Mouse (Mus musculus): ENCODE results near the gene Mobp. TPM values are rescaled to one million over a fixed set of nuclear protein-coding genes. Genes with fewer than 3 reads are reported as not detected.
"Not testable (repeated sequence)": the region's sequence is repeated elsewhere in the genome, so short reads cannot be mapped to it uniquely, and the experiment has no call there.

Mobp gene
- polyA plus RNA-seq (2012; rRNA removed): not detected in 2 replicates
- polyA plus RNA-seq (2014; fragmentation: Nextera tagmentation; extraction: Ambion mirVana): not detected in 2 replicates

DNA sequence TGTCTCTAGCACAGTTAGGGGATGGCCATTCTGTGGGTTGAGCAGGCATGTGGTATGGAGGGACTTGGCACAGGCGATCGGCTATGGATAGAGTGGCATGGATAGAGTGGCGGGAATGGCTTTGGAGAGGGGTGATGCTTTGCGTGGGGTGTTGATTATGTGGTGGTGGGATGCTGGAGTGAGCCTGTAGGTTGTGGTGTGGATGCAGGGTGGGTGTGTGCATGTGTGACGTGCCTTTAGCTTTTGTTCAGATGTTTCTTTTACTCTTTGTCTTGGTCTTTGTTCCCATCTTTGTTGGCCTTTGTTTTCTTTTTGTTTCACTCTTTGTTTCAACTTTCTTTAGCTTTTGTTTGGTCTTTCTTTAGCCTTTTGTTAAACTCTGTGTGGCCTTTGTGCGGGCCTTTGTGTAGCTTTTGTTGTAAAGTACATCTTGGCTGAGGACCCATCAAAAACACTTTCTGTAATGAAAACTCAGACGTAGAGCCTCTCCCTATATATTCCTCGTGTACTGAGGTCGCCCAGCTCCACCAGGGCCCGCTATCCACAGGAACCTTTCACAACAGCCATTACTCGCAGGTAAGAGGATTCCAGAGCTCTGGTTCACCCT, at the start of gene Mobp:
Gene Mobp, plus strand, starts transcription at position 486 of the 607 bp plus-strand sequence.
- TF ChIP-seq POLR2A (IDR thresholded peaks at IDR 0.05; ENCODE audit: borderline replicate concordance, extremely low read depth, insufficient read depth, insufficient read length): no peak
- 81% methylated on average over 11 of the region's 11 CpGs for WGBS

DNA sequence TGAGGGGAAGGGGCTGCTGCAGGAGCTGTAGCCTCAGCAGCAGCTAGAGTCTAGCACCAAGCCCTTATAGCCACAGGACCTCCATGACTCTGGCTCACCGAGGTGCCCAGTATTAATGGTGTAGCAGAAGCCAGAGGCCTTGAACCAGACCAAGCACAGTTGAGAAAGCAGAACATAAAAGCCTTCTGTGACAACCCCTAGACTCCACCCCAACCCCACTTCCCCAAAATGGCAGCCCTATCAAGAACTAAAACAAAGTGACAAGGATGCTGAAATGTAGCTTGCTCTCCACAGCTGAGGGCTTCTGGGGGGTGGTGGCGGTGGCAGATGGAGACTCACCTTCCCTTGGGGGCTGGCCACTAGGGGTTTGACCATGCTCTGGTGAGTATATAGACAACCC, 48.3 kb upstream of the Mobp start:
- no peak for TF ChIP-seq POLR2A (IDR thresholded peaks at IDR 0.05; ENCODE audit: borderline replicate concordance, extremely low read depth, insufficient read depth, insufficient read length)
- H3K9ac ChIP-seq (ENCODE audit: low read depth, low read length, severe bottlenecking): no peak overlapping the region
- DNase-seq (ENCODE audit: low spot score) (no peak), ATAC-seq (ENCODE audit: low FRiP score, low read depth) (no peak)
- no peaks in the 10 kb centered on the region for H3K9me3 ChIP-seq (ENCODE audit: control insufficient read depth, low read length)
- H3K4me3 ChIP-seq (replicated peaks; ENCODE audit: low read length): no peak overlapping the region
- H3K36me3 ChIP-seq (ENCODE audit: control insufficient read depth, insufficient read depth, low read length): no peaks in the 10 kb centered on the region
- no peak overlapping the region for H3K27ac ChIP-seq (replicated peaks; ENCODE audit: low read depth, low read length)
- H3K27me3 ChIP-seq (ENCODE audit: control insufficient read depth, insufficient read depth, low read length): no peaks in the 10 kb centered on the region
- H3K4me1 ChIP-seq (ENCODE audit: control insufficient read depth, insufficient read depth, low read length): no peaks in the 10 kb centered on the region
- no peak overlapping the region for H3K4me2 ChIP-seq (replicated peaks; ENCODE audit: low read depth, low read length, severe bottlenecking)
- WGBS: 85% methylated on average over 2 of the region's 2 CpGs

More for the DNA sequence above, at the start of gene Mobp:
- Histone ChIP-seq H3K27me3 (ENCODE audit: control insufficient read depth, insufficient read depth, low read length) (no peaks in the 10 kb centered on the region), H3K9ac (ENCODE audit: low read depth, low read length, severe bottlenecking) (no peak within 1 kb of the TSS), H3K9me3 (ENCODE audit: control insufficient read depth, low read length) (no peaks in the 10 kb centered on the region), H3K4me2 (replicated peaks; ENCODE audit: low read depth, low read length, severe bottlenecking) (no peak within 1 kb of the TSS), H3K4me1 (ENCODE audit: control insufficient read depth, insufficient read depth, low read length) (no peaks in the 10 kb centered on the region), H3K36me3 (ENCODE audit: control insufficient read depth, insufficient read depth, low read length) (no peaks in the 10 kb centered on the region), H3K27ac (replicated peaks; ENCODE audit: low read depth, low read length) (no peak within 1 kb of the TSS), H3K4me3 (replicated peaks; ENCODE audit: low read length) (no peak within 1 kb of the TSS)
- no peak for DNase-seq (ENCODE audit: low spot score)
- no peak for ATAC-seq (ENCODE audit: low FRiP score, low read depth)

DNA sequence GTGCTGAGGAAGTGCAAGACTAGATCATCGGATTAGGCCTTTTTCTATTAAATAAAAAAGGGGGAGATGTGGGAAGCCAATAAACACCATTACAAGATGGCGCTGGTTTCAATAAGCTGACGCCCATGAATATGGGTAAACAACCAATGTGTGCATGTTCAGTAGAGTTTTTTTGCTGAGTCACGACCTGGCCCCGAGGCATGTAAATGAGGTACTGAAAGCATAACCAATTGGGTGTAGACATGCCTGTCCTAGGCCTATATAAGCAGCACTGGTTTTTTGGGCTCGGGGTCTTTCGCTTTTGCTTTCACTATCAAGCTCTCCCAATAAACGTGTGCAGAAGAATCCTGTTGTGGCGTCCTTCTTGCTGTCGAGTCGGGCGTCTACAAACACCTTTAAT, 40.6 kb upstream of the Mobp start:
- not testable (repeated sequence) for ATAC-seq (ENCODE audit: low FRiP score, low read depth); H3K27ac ChIP-seq (replicated peaks; ENCODE audit: low read depth, low read length)

DNA sequence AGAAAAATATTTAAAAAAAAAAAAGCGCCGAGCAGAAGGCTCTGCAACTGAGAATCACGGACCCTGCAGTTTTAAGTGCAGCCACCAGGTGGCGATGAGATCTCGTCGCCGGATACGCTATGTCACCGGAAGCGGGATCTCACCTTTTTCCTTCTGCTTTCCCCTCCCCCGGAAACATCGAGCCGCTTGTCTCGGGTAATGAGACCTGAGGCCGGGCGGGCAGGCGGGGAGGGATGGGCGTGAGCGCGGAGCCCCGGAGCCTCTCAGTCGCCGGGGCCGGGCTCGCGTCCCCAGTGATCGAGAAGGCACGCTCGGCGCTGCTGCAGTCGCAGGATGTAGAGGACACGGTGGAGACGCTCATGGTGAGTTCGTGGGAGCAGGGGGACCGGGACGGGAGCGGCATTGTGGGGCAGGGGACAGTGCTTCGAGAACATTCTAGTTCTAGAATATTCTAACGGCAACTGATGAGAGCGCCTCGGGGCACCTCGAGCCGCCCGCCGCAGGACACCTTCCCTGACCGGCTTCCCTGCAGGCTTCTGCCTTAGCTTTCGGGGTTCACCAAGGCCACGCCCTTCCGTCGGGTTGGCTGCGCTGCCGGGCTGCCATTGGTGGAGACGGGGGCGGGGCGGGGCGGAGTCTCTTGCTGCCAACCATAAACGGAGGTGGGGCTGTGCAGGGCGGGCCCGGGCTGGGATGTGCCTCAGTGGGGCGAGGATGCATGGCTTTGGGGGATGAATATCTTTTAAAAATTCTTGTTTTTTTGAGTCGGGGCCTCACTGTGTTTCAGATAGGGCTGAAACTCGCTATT, 39.1 kb upstream of the Mobp start, which contains the start of gene Slc25a38:
Gene Slc25a38, plus strand, starts transcription at position 164 of the 808 bp plus-strand sequence.
- Histone ChIP-seq H3K36me3 (ENCODE audit: control insufficient read depth, insufficient read depth, low read length) (no peaks in the 10 kb centered on the region), H3K27ac (replicated peaks; ENCODE audit: low read depth, low read length) (peak within 1 kb of the TSS; percentile 93), H3K4me3 (replicated peaks; ENCODE audit: low read length) (peak within 1 kb of the TSS; percentile 93), H3K9me3 (ENCODE audit: control insufficient read depth, low read length) (no peaks in the 10 kb centered on the region), H3K27me3 (ENCODE audit: control insufficient read depth, insufficient read depth, low read length) (no peaks in the 10 kb centered on the region), H3K4me1 (ENCODE audit: control insufficient read depth, insufficient read depth, low read length) (peaks cover 6% of the 10 kb centered on the region), H3K4me2 (replicated peaks; ENCODE audit: low read depth, low read length, severe bottlenecking) (peak within 1 kb of the TSS; percentile 67), H3K9ac (ENCODE audit: low read depth, low read length, severe bottlenecking) (peak within 1 kb of the TSS; percentile 81)
- under 1% methylated on average over 62 of the region's 62 CpGs for WGBS
- peak; percentile 98 for ATAC-seq (ENCODE audit: low FRiP score, low read depth)
- peak; percentile 96 for DNase-seq (ENCODE audit: low spot score)
- TF ChIP-seq POLR2A (IDR thresholded peaks at IDR 0.05; ENCODE audit: borderline replicate concordance, extremely low read depth, insufficient read depth, insufficient read length): peak; percentile 78; the same call in 1 of the 2 replicates

More for the DNA sequence above, 40.6 kb upstream of the Mobp start:
- not testable (repeated sequence) for H3K9me3 ChIP-seq (ENCODE audit: control insufficient read depth, low read length); H3K27me3 ChIP-seq (ENCODE audit: control insufficient read depth, insufficient read depth, low read length); H3K4me1 ChIP-seq (ENCODE audit: control insufficient read depth, insufficient read depth, low read length); H3K36me3 ChIP-seq (ENCODE audit: control insufficient read depth, insufficient read depth, low read length); DNase-seq (ENCODE audit: low spot score); H3K9ac ChIP-seq (ENCODE audit: low read depth, low read length, severe bottlenecking); H3K4me3 ChIP-seq (replicated peaks; ENCODE audit: low read length); H3K4me2 ChIP-seq (replicated peaks; ENCODE audit: low read depth, low read length, severe bottlenecking)
- 94% methylated on average over 12 of the region's 12 CpGs for WGBS

DNA sequence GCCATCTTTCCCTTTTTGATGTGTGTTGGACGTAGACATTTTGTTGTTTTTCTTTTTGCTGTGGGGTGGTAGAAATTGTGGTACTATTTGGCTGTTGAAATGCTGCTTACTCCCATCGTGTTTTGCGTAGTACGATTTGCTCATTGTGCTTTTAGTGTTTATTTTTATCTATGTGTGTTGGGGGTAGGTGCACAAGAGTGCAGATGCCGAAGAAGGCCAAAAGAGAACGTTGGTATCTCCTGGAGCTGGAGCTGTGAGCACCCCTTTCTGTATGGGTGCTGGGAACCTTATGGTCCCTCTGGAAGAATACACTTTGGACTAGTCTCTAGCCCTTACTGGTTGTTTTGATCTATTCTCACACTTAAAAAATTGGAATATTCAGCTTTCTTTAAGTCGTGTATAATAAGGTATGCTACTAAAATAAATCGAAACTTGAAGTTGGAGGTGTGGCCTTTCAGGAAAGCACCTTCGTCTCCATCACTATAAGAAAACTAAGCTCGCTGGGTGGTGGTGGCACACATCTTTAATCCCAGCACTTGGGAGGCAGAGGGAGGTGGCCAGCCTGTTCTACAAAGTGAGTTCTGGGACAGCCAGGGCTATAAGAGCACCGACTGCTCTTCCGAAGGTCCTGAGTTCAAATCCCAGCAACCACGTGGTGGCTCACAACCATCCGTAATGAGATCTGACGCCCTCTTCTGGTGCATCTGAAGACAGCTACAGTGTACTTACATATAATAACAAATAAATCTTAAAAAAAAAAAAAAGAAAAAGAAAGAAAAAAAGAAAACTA, 38.2 kb upstream of the Mobp start:
- Histone ChIP-seq H3K4me1 (ENCODE audit: control insufficient read depth, insufficient read depth, low read length) (peaks cover 6% of the 10 kb centered on the region), H3K27me3 (ENCODE audit: control insufficient read depth, insufficient read depth, low read length) (no peaks in the 10 kb centered on the region), H3K4me3 (replicated peaks; ENCODE audit: low read length) (peak overlapping the region; percentile 93), H3K9me3 (ENCODE audit: control insufficient read depth, low read length) (no peaks in the 10 kb centered on the region), H3K9ac (ENCODE audit: low read depth, low read length, severe bottlenecking) (peak overlapping the region; percentile 81), H3K27ac (replicated peaks; ENCODE audit: low read depth, low read length) (peak overlapping the region; percentile 93), H3K36me3 (ENCODE audit: control insufficient read depth, insufficient read depth, low read length) (peaks cover 2% of the 10 kb centered on the region; the same call in 1 of the 2 replicates), H3K4me2 (replicated peaks; ENCODE audit: low read depth, low read length, severe bottlenecking) (peak overlapping the region; percentile 67)
- 74% methylated on average over 15 of the region's 15 CpGs for WGBS
- DNase-seq (ENCODE audit: low spot score) (no peak), ATAC-seq (ENCODE audit: low FRiP score, low read depth) (no peak)
- no peak for TF ChIP-seq POLR2A (IDR thresholded peaks at IDR 0.05; ENCODE audit: borderline replicate concordance, extremely low read depth, insufficient read depth, insufficient read length)
